Mouse (Mus musculus) C2C12 (cell line): Measurements from ENCODE around the gene Osbpl6. TPM values are rescaled to one million over a fixed set of nuclear protein-coding genes. Genes with fewer than 3 reads are reported as not detected.

Experiments used
- H3K27me3 ChIP-seq: one replicate; pipeline ENCODE4 v1.6.1; 2011; ENCODE audit not compliant: control insufficient read depth, insufficient read depth, insufficient read length
- H3K36me3 ChIP-seq: one replicate; pipeline ENCODE4 v1.6.1; 2011; ENCODE audit not compliant: control insufficient read depth, insufficient read depth
- H3K4me3 ChIP-seq: one replicate; pipeline ENCODE4 v1.5.1; 2011; ENCODE audit warnings: mild to moderate bottlenecking, control low read depth; ENCODE audit not compliant: poor library complexity, insufficient read depth, severe bottlenecking
- H3K79me2 ChIP-seq: one replicate; pipeline ENCODE4 v1.6.1; 2011; ENCODE audit not compliant: control insufficient read depth, insufficient read depth
- H3K79me3 ChIP-seq: one replicate; pipeline ENCODE4 v1.6.1; 2011; ENCODE audit warnings: low read depth, control low read depth
- H3ac ChIP-seq: one replicate; pipeline ENCODE3; 2011; ENCODE audit warnings: low read depth; ENCODE audit not compliant: control insufficient read depth, insufficient read length
- CEBPB ChIP-seq: IDR thresholded peaks from one replicate; pipeline ENCODE4 v1.6.1; 2011; ENCODE audit warnings: low read depth, mild to moderate bottlenecking, control low read depth, moderate library complexity
- CTCF ChIP-seq: IDR thresholded peaks from one replicate; pipeline ENCODE4 v1.5.1; 2011; ENCODE audit not compliant: control insufficient read depth, insufficient read depth, insufficient read length
- FOSL1 ChIP-seq: IDR thresholded peaks from one replicate; pipeline ENCODE4 v1.8.0; 2011; ENCODE audit warnings: mild to moderate bottlenecking, low read length; ENCODE audit not compliant: poor library complexity, insufficient read depth, severe bottlenecking
- MAX ChIP-seq: IDR thresholded peaks from one replicate; pipeline ENCODE4 v1.6.1; 2011; ENCODE audit warnings: mild to moderate bottlenecking, control low read depth
- MYOD1 ChIP-seq: IDR thresholded peaks from one replicate; pipeline ENCODE4 v1.6.1; 2011; ENCODE audit warnings: low read depth; ENCODE audit not compliant: control insufficient read depth, insufficient read length
- MYOG ChIP-seq: IDR thresholded peaks from one replicate; pipeline ENCODE4 v1.6.1; 2011; ENCODE audit not compliant: control insufficient read depth, insufficient read length; ENCODE audit errors: extremely low read depth
- USF1 ChIP-seq: IDR thresholded peaks from one replicate; pipeline ENCODE4 v1.6.1; 2011; ENCODE audit warnings: low read depth, mild to moderate bottlenecking, control low read depth, moderate library complexity
- polyA plus RNA-seq: library from polyadenylated mRNA; unstranded; fragments of >200 nt; fragmentation: generic; extraction: Trizol; gene quantifications from one replicate; pipeline ENCODE4 v1.2.1, GENCODE M21; 2012; ENCODE audit warnings: missing spikeins

The Osbpl6 gene
- polyA plus RNA-seq, 1 experiment: 3.0 TPM

- Histone ChIP-seq H3K79me2 (no peaks in the 10 kb centered on the region), H3K79me3 (no peaks in the 10 kb centered on the region), H3ac (no peak overlapping the region), H3K36me3 (no peaks in the 10 kb centered on the region), H3K4me3 (no peak overlapping the region), H3K27me3 (no peaks in the 10 kb centered on the region)
- TF ChIP-seq MAX: no peak
- TF ChIP-seq FOSL1: no peak
- TF ChIP-seq MYOG: no peak
- TF ChIP-seq CEBPB: no peak
- TF ChIP-seq MYOD1: no peak
- no peak for TF ChIP-seq CTCF
- no peak for TF ChIP-seq USF1
Measured at GRCm38 (mm10) chr2:76542921-76543320, 136.6 kb downstream of the Osbpl6 start.

DNA sequence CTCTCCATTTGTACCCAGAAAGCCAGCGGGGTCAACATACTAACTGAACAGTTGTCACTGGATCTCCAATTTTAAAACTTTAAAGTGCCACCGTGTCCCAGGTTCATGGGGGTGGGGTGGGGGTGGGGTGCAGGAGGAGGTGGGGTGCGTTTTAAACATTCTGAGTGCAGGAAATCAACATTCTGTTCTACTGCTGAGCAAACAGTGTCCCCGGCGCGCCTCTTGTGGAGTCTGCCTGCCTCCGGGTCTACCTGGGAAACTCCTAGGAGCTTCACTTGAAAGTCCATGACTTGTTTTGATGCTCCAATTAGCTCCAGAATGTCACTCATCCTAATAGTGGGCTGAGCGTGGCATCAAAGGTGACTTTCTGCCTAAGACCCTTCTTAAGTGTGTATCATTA lies 139.2 kb downstream of the Osbpl6 start:
- H3K79me2 ChIP-seq: no peaks in the 10 kb centered on the region
- H3ac ChIP-seq: no peak overlapping the region
- no peaks in the 10 kb centered on the region for H3K36me3 ChIP-seq
- no peaks in the 10 kb centered on the region for H3K79me3 ChIP-seq
- no peak for TF ChIP-seq CEBPB
- no peaks in the 10 kb centered on the region for H3K27me3 ChIP-seq
- H3K4me3 ChIP-seq: no peak overlapping the region

GRCm38 (mm10) chr2:76548171-76548570 lies 141.9 kb downstream of the Osbpl6 start:
- no peak overlapping the region for H3ac ChIP-seq
- H3K79me2 ChIP-seq: no peaks in the 10 kb centered on the region
- H3K36me3 ChIP-seq: no peaks in the 10 kb centered on the region
- no peak for TF ChIP-seq FOSL1
- TF ChIP-seq MAX: no peak
- no peak for TF ChIP-seq CEBPB
- TF ChIP-seq CTCF: no peak
- TF ChIP-seq MYOG: no peak
- TF ChIP-seq MYOD1: no peak
- TF ChIP-seq USF1: no peak
- H3K79me3 ChIP-seq: no peaks in the 10 kb centered on the region
- no peak overlapping the region for H3K4me3 ChIP-seq
- H3K27me3 ChIP-seq: no peaks in the 10 kb centered on the region

DNA sequence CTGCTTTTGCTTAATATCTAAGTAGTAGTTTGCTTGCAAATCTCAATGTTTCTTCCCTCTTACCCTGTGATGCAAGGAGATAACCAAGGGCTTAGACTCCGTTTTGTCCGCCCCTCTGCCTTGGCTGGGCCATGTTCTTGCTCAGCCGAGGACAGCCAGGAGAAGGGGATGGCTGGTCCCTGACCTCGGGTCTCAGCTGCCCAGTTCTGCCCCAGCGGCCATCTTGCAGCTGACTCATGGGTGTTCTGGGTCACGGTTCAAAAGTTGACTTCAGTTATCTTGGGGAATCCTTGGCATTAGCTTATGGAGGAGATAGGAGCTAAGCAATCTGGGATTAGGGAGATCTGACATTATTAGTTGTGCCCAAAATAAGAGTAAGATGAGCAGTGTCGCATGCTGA lies 142.5 kb downstream of the Osbpl6 start:
- Histone ChIP-seq H3K27me3 (no peaks in the 10 kb centered on the region), H3K79me2 (no peaks in the 10 kb centered on the region), H3K4me3 (no peak overlapping the region), H3K36me3 (no peaks in the 10 kb centered on the region), H3ac (no peak overlapping the region), H3K79me3 (no peaks in the 10 kb centered on the region)
- TF ChIP-seq CEBPB (no peak), FOSL1 (no peak), MAX (no peak), USF1 (no peak), CTCF (no peak), MYOG (no peak), MYOD1 (no peak)

GRCm38 (mm10) chr2:76549316-76549715 lies 143.0 kb downstream of the Osbpl6 start:
- Histone ChIP-seq H3K79me3 (no peaks in the 10 kb centered on the region), H3K36me3 (no peaks in the 10 kb centered on the region), H3K79me2 (no peaks in the 10 kb centered on the region), H3ac (no peak overlapping the region), H3K4me3 (no peak overlapping the region), H3K27me3 (no peaks in the 10 kb centered on the region)
- TF ChIP-seq FOSL1 (no peak), CTCF (no peak), CEBPB (no peak), MYOG (no peak), MAX (no peak), MYOD1 (no peak), USF1 (no peak)

DNA sequence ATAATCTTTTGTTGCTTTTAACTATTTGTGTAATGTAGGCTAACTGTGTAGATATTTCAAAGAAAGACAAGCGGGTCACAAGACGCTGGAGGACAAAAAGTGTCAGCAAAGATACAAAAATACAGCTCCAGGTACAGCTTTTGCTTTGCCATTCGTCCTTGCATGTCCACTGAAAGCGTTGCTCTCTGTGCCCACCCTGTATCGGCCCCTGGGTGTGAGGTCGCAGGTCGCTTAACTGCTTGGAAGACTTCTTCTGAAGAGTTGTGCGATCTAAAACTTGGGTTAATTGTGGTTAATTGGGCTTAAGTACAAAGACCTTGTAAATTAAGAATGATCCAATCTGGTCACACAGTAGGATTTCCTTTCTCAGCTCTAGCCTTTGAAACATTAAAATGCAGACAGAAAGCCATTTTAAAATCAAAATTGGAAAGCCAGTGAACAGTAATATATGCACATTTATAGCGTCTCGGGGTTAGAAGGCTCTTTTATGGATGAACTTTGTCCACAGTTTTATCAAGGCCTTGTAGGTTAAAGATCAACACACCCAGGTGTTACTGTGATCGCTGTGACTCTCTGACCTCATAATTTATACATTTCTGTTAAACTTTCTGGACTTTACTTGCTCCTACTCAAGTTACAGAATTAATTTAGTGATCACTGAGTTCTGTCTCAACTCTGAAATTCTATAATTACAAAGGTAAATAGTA lies 149.7 kb downstream of the Osbpl6 start:
- Histone ChIP-seq H3K36me3 (no peaks in the 10 kb centered on the region), H3K79me3 (no peaks in the 10 kb centered on the region), H3K4me3 (no peak overlapping the region), H3ac (no peak overlapping the region), H3K27me3 (no peaks in the 10 kb centered on the region), H3K79me2 (no peaks in the 10 kb centered on the region)
- TF ChIP-seq FOSL1 (no peak), CEBPB (no peak), MAX (no peak), MYOD1 (no peak)
